In genomic region chr11:115535401-115536037, GRCm38 (mm10) we compare ENCODE assay signal across 8 mouse cellular contexts. TPM values are rescaled to one million over a fixed set of nuclear protein-coding genes. Genes with fewer than 3 reads are reported as not detected.
DNase-seq lines count a peak whose midpoint lies in the region; ATAC-seq and TF ChIP-seq lines count a peak whose summit lies in the region.

No protein-coding gene starts in this region.

- peaks cover 27% of the 10 kb centered on the region for H3K36me3 ChIP-seq in intestine, postnatal 0 days (ENCODE audit: control insufficient read depth, insufficient read depth)
- H3K36me3 ChIP-seq in limb, embryonic 14.5 days (ENCODE audit: control insufficient read depth, insufficient read depth, low read length) = peaks cover 37% of the 10 kb centered on the region
- H3K36me3 ChIP-seq in midbrain, embryonic 14.5 days (ENCODE audit: control insufficient read depth, insufficient read depth, low read length) = peaks cover 34% of the 10 kb centered on the region
- H3K36me3 ChIP-seq in spleen, adult 2 months (ENCODE audit: control insufficient read depth, insufficient read depth, low read length) = peaks cover 18% of the 10 kb centered on the region

- TF ChIP-seq CTCF in intestine, postnatal 0 days (IDR thresholded peaks at IDR 0.05; ENCODE audit: low read depth) = no peak
- no peak for TF ChIP-seq CTCF in spleen, adult 2 months (IDR thresholded peaks at IDR 0.05; ENCODE audit: extremely low read depth, insufficient read depth, insufficient read length, insufficient replicate concordance)

- H3K4me3 ChIP-seq in intestine, postnatal 0 days (ENCODE audit: low read depth, low read length) = peak overlapping the region; percentile 90
- peak overlapping the region; percentile 93 for H3K4me3 ChIP-seq in limb, embryonic 14.5 days (replicated peaks; ENCODE audit: low read length)
- peak overlapping the region; percentile 91 for H3K4me3 ChIP-seq in midbrain, embryonic 14.5 days (replicated peaks; ENCODE audit: low read depth, low read length)
- H3K4me3 ChIP-seq in spleen, adult 2 months (ENCODE audit: extremely low read depth, insufficient read depth, insufficient read length) = peak overlapping the region; percentile 70

- no peaks in the 10 kb centered on the region for H3K27me3 ChIP-seq in intestine, postnatal 0 days (replicated peaks; ENCODE audit: control insufficient read depth, insufficient read depth, low read length)
- no peaks in the 10 kb centered on the region for H3K27me3 ChIP-seq in limb, embryonic 14.5 days (ENCODE audit: control insufficient read depth, insufficient read depth, low read length)
- H3K27me3 ChIP-seq in midbrain, embryonic 14.5 days (ENCODE audit: control insufficient read depth, insufficient read depth, low read length) = no peaks in the 10 kb centered on the region
- H3K27me3 ChIP-seq in spleen, adult 2 months (ENCODE audit: control insufficient read depth, insufficient read depth, low read length) = no peaks in the 10 kb centered on the region

- no peaks in the 10 kb centered on the region for H3K4me1 ChIP-seq in intestine, postnatal 0 days (replicated peaks; ENCODE audit: control insufficient read depth, insufficient read depth, low read length)
- H3K4me1 ChIP-seq in limb, embryonic 14.5 days (ENCODE audit: control insufficient read depth, insufficient read depth, low read length) = peaks cover 8% of the 10 kb centered on the region
- peaks cover 16% of the 10 kb centered on the region for H3K4me1 ChIP-seq in midbrain, embryonic 14.5 days (ENCODE audit: control insufficient read depth, insufficient read depth, low read length)
- H3K4me1 ChIP-seq in spleen, adult 2 months (ENCODE audit: control insufficient read depth, insufficient read depth, insufficient read length) = peaks cover 7% of the 10 kb centered on the region; the same call in 1 of the 2 replicates

- H3K9me3 ChIP-seq in intestine, postnatal 0 days (ENCODE audit: control insufficient read depth) = no peaks in the 10 kb centered on the region
- H3K9me3 ChIP-seq in limb, embryonic 14.5 days (ENCODE audit: control insufficient read depth, low read length) = no peaks in the 10 kb centered on the region
- no peaks in the 10 kb centered on the region for H3K9me3 ChIP-seq in midbrain, embryonic 14.5 days (ENCODE audit: control insufficient read depth, low read length)

- peak overlapping the region; percentile 87 for H3K4me2 ChIP-seq in intestine, postnatal 0 days (replicated peaks; ENCODE audit: low read depth)
- peak overlapping the region; percentile 80 for H3K4me2 ChIP-seq in limb, embryonic 14.5 days (replicated peaks; ENCODE audit: low read depth, low read length, severe bottlenecking)
- peak overlapping the region; percentile 77 for H3K4me2 ChIP-seq in midbrain, embryonic 14.5 days (ENCODE audit: low read length)

- H3K9ac ChIP-seq in intestine, postnatal 0 days (ENCODE audit: low read depth, low read length) = peak overlapping the region; percentile 95
- peak overlapping the region; percentile 95 for H3K9ac ChIP-seq in limb, embryonic 14.5 days (ENCODE audit: low read depth, low read length, severe bottlenecking)
- H3K9ac ChIP-seq in midbrain, embryonic 14.5 days (replicated peaks; ENCODE audit: low read length) = peak overlapping the region; percentile 87

- peak overlapping the region; percentile 99 for H3K27ac ChIP-seq in intestine, postnatal 0 days (ENCODE audit: low read depth, low read length)
- H3K27ac ChIP-seq in limb, embryonic 14.5 days (replicated peaks; ENCODE audit: low read depth, low read length) = peak overlapping the region; percentile 100
- peak overlapping the region; percentile 99 for H3K27ac ChIP-seq in midbrain, embryonic 14.5 days (replicated peaks; ENCODE audit: low read depth, low read length)
- peak overlapping the region; percentile 98 for H3K27ac ChIP-seq in spleen, adult 2 months (ENCODE audit: insufficient read depth, low read length)

- peak; percentile 71 for ATAC-seq in intestine, postnatal 0 days
- peak; percentile 80 for ATAC-seq in limb, embryonic 14.5 days (ENCODE audit: low FRiP score, low read depth)
- ATAC-seq in midbrain, embryonic 14.5 days (ENCODE audit: low FRiP score, low TSS enrichment) = peak; percentile 77

- TF ChIP-seq POLR2A in limb, embryonic 14.5 days (IDR thresholded peaks at IDR 0.05; ENCODE audit: borderline replicate concordance, extremely low read depth, insufficient read depth, insufficient read length) = no peak
- TF ChIP-seq POLR2A in spleen, adult 2 months (IDR thresholded peaks at IDR 0.05; ENCODE audit: low read depth, low read length) = no peak

- under 1% methylated on average over 78 of the region's 84 CpGs for WGBS in intestine, postnatal 0 days
- WGBS in limb, embryonic 14.5 days = under 1% methylated on average over 32 of the region's 84 CpGs
- WGBS in midbrain, embryonic 14.5 days = under 1% methylated on average over 75 of the region's 84 CpGs
- 1% methylated on average over 80 of the region's 84 CpGs for WGBS in spleen, adult 2 months

- peak; percentile 39 to 45 for DNase-seq in urinary bladder, adult 18-20 months (ENCODE audit: low spot score in 2 of 2)
- DNase-seq in urinary bladder, postnatal 10 days (ENCODE audit: low spot score) = no peak
- peak; percentile 45 for DNase-seq in embryo, embryonic 11.5 days (ENCODE audit: low read depth, low spot score)
- peak; percentile 64 to 78 for DNase-seq in gastrocnemius, postnatal 4 days (ENCODE audit: low spot score in 2 of 2)
- peak; percentile 58 for DNase-seq in limb, embryonic 14.5 days (ENCODE audit: low spot score)
- peak; percentile 89 for DNase-seq in midbrain, embryonic 14.5 days
- DNase-seq in spleen, adult 2 months (ENCODE audit: low read depth in 1 of 2, low spot score in 2 of 2) = peak; percentile 36 to 58

RNA-seq across cellular contexts. Expression of gene Sumo2, which starts 0.6 kb away (rescaled TPM):
- total RNA-seq in gastrocnemius, postnatal 4 days (2021) = 100 to 1,000 TPM; 230 to 244 TPM
- 404 and 414 TPM in 2 replicates for polyA plus RNA-seq in intestine, postnatal 0 days (2015; fragmentation: Nextera tagmentation; extraction: Ambion mirVana)
- polyA plus RNA-seq in limb, embryonic 14.5 days (2012; rRNA removed) = 543 and 563 TPM in 2 replicates
- polyA plus RNA-seq in limb, embryonic 14.5 days (2014; fragmentation: Nextera tagmentation; extraction: Ambion mirVana) = 942 and 968 TPM in 2 replicates
- 1,242 and 1,259 TPM in 2 replicates for polyA plus RNA-seq in midbrain, embryonic 14.5 days (2014; fragmentation: Nextera tagmentation; extraction: Ambion mirVana)
- polyA plus RNA-seq in spleen, adult 2 months (2012; rRNA removed) = 25.8 and 28.3 TPM in 2 replicates

RNA-seq across cellular contexts. Expression of gene Jpt1, which starts 21.3 kb away (rescaled TPM):
- 100 to 1,000 TPM; 251 to 285 TPM for total RNA-seq in gastrocnemius, postnatal 4 days (2021)
- 255 and 263 TPM in 2 replicates for polyA plus RNA-seq in intestine, postnatal 0 days (2015; fragmentation: Nextera tagmentation; extraction: Ambion mirVana)
- polyA plus RNA-seq in limb, embryonic 14.5 days (2012; rRNA removed) = 411 and 458 TPM in 2 replicates
- polyA plus RNA-seq in limb, embryonic 14.5 days (2014; fragmentation: Nextera tagmentation; extraction: Ambion mirVana) = 541 and 547 TPM in 2 replicates
- 1,631 and 1,863 TPM in 2 replicates for polyA plus RNA-seq in midbrain, embryonic 14.5 days (2014; fragmentation: Nextera tagmentation; extraction: Ambion mirVana)
- 178 and 269 TPM in 2 replicates for polyA plus RNA-seq in spleen, adult 2 months (2012; rRNA removed)

RNA-seq across cellular contexts. Expression of gene Nup85, which starts 28.7 kb away (rescaled TPM):
- total RNA-seq in gastrocnemius, postnatal 4 days (2021) = 10 to 100 TPM; 43.4 to 45.2 TPM
- polyA plus RNA-seq in intestine, postnatal 0 days (2015; fragmentation: Nextera tagmentation; extraction: Ambion mirVana) = 30.4 and 31.5 TPM in 2 replicates
- polyA plus RNA-seq in limb, embryonic 14.5 days (2012; rRNA removed) = 184 and 187 TPM in 2 replicates
- polyA plus RNA-seq in limb, embryonic 14.5 days (2014; fragmentation: Nextera tagmentation; extraction: Ambion mirVana) = 144 and 148 TPM in 2 replicates
- polyA plus RNA-seq in midbrain, embryonic 14.5 days (2014; fragmentation: Nextera tagmentation; extraction: Ambion mirVana) = 83.7 and 107 TPM in 2 replicates
- 41.4 and 42.4 TPM in 2 replicates for polyA plus RNA-seq in spleen, adult 2 months (2012; rRNA removed)

RNA-seq across cellular contexts. Expression of gene Nt5c, which starts 43.9 kb away (rescaled TPM):
- total RNA-seq in gastrocnemius, postnatal 4 days (2021) = 10 to 100 TPM; 20.1 to 23.0 TPM
- 189 and 194 TPM in 2 replicates for polyA plus RNA-seq in intestine, postnatal 0 days (2015; fragmentation: Nextera tagmentation; extraction: Ambion mirVana)
- 51.8 and 55.4 TPM in 2 replicates for polyA plus RNA-seq in limb, embryonic 14.5 days (2012; rRNA removed)
- polyA plus RNA-seq in limb, embryonic 14.5 days (2014; fragmentation: Nextera tagmentation; extraction: Ambion mirVana) = 70.6 and 76.6 TPM in 2 replicates
- polyA plus RNA-seq in midbrain, embryonic 14.5 days (2014; fragmentation: Nextera tagmentation; extraction: Ambion mirVana) = 93.9 and 110 TPM in 2 replicates
- 59.1 and 73.6 TPM in 2 replicates for polyA plus RNA-seq in spleen, adult 2 months (2012; rRNA removed)

Comparison
In these comparisons a context has a peak if more than half of its experiments do, and no peak if none do; other contexts are left out.
1. RNA of gene Sumo2, which starts 0.6 kb away (polyA plus RNA-seq): 1,242 to 1,259 TPM in midbrain, embryonic 14.5 days, 543 to 968 TPM in limb, embryonic 14.5 days and 404 to 414 TPM in intestine, postnatal 0 days; 25.8 to 28.3 TPM in spleen, adult 2 months; every median in the first group is over 10 times any median in the second.
2. Peak in every context shown above with its lines, with median percentiles within 50 percentile points of each other: ATAC-seq, H3K27ac ChIP-seq, H3K4me2 ChIP-seq, H3K4me3 ChIP-seq and H3K9ac ChIP-seq.